Mouse (Mus musculus) olfactory bulb, adult 2 months (tissue): ENCODE measurements around the gene Crybg3.

Source experiments
- CTCF ChIP-seq: fragments of 200-500 bp; IDR thresholded peaks from 2 replicates; pipeline ENCODE4 v1.5.1; 2012; ENCODE audit warnings: low read depth, mild to moderate bottlenecking, low read length, moderate library complexity; ENCODE audit not compliant: insufficient read depth
- POLR2A ChIP-seq: fragments of 200-500 bp; IDR thresholded peaks from 2 replicates; pipeline ENCODE4 v1.6.1; 2012; ENCODE audit warnings: mild to moderate bottlenecking, low read depth, low read length, moderate library complexity; ENCODE audit not compliant: insufficient read depth

GRCm38 (mm10) chr16:59531243-59531642, 69.5 kb downstream of the Crybg3 start:
- TF ChIP-seq CTCF, result no peak
- TF ChIP-seq POLR2A, result no peak
